Mouse (Mus musculus) telencephalon, adult 2 months (tissue): Measurements from ENCODE around the gene Usp47.
"Not testable (repeated sequence)": the region's sequence is repeated elsewhere in the genome, so short reads cannot be mapped to it uniquely, and the experiment has no call there.

Experiments
- DNase-seq: peaks from one replicate; pipeline ENCODE4 v3.0.0-alpha.2; 2011; ENCODE audit warnings: low read depth, low spot score

Usp47 gene

DNA sequence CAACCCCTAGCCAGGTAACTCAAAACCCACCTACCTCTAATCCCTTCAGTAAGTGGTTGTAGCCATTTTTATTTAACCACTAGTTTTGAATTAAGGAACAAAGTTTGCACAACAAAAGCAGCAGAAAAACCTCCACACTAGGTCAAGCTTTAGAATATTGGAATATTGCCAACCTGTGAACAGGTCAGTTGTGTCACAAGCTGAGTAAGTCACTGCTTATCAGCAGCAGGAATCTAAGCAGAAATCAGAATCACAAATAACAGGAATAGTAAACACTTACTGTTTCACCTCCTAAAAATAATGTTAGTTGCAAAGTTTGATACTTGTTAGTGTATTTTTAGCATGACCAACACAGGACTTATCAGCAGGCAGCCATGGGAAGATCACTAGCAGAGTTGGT lies 17.0 kb downstream of the Usp47 start:
- DNase-seq = no peak

DNA sequence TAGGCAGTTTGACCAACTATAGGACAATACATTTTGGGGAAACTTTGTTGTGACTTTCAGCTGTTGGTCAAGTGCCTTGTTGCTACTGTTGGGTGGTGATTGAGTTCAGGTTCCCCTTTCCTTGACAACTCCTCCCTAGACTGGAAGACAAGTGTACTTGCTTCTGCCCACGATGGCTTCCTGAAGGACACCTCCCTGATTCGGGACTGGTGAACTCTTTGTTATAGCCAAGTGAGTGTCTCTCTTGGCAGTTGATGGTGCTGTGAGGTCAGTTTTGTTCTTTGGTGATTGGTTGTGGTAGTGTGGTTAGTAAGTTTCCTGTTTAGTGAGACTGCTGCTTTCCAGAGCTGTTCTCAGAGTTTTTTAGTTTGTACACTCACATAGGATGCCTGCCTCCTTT lies 19.5 kb downstream of the Usp47 start:
- no peak for DNase-seq

DNA sequence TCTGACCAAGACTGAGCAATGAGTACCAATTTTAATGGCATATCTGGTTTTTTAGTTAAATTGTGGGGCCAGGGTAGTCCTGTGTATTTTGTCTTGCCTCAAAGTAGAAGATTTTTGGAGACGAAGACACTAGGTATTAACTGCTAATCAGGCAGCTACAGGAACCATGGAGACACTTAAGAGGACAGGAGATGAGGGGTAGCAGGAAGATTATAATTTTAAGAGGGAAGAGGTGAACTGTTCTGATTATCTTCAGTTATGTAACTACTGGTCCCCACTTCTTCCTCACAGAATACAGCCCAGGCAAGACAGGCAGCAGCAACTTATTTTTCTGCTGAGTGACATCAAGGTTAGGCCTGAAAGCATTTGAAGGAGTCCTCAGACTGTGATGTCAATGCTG lies 21.9 kb downstream of the Usp47 start:
- DNase-seq = no peak

GRCm38 (mm10) chr7:112045794-112046388 lies 22.6 kb downstream of the Usp47 start:
- DNase-seq = no peak

GRCm38 (mm10) chr7:112048643-112049042 lies 25.3 kb downstream of the Usp47 start:
- no peak for DNase-seq

GRCm38 (mm10) chr7:112053667-112054066 lies 30.4 kb downstream of the Usp47 start:
- no peak for DNase-seq

- DNase-seq = no peak
Measured at GRCm38 (mm10) chr7:112055901-112056625, 32.8 kb downstream of the Usp47 start.

- no peak for DNase-seq
Measured at GRCm38 (mm10) chr7:112074868-112075267, 51.6 kb downstream of the Usp47 start.

DNA sequence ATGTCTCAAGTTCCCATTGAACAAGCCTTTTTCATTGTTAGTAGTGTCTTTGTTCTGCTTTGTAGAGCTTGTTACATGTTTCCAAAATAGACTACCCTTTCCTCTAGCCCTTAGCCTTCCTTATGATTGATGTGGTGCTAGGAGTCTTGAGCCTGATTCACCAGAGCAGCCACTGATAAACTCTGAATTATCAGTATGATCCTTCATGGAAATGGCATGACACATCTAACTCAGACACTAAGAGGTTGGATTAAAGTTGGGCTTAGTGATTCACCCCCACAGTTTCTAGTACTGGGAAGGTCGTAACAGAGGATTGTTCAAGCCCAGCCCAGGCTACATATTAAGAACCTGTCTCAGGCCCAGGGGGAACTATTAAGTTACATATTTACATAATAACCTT lies 59.3 kb downstream of the Usp47 start:
- DNase-seq = no peak

- DNase-seq = no peak
Measured at GRCm38 (mm10) chr7:112084222-112084621, 60.9 kb downstream of the Usp47 start.

GRCm38 (mm10) chr7:112085062-112085461 lies 61.8 kb downstream of the Usp47 start:
- DNase-seq = peak; percentile 44

- DNase-seq = no peak
Measured at GRCm38 (mm10) chr7:112086186-112086585, 62.9 kb downstream of the Usp47 start.

GRCm38 (mm10) chr7:112094923-112095322 lies 71.6 kb downstream of the Usp47 start:
- not testable (repeated sequence) for DNase-seq

- DNase-seq = peak; percentile 40
Measured at GRCm38 (mm10) chr7:112100887-112101286, 77.6 kb downstream of the Usp47 start.

GRCm38 (mm10) chr7:112102933-112103332 lies 79.6 kb downstream of the Usp47 start:
- DNase-seq = no peak

DNA sequence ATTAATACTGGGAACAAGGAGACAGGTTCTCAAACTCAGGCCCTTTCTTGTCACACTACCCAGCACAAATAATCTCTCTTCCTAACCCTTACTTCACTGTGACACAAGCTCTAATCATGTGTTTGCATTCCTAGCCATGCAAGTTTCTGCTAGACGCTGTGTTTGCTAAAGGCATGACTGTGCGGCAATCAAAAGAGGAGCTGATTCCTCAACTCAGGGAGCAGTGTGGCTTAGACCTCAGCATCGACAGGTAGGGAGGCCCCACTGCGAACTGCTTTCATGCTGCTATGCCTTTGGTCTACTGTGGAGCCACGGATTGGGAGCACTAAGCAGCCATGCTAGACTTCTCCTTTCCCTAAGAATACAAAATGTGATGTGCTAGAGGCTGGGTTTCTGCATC lies 80.5 kb downstream of the Usp47 start:
- DNase-seq = no peak

GRCm38 (mm10) chr7:112108757-112109156 lies 85.5 kb downstream of the Usp47 start:
- DNase-seq = no peak

DNA sequence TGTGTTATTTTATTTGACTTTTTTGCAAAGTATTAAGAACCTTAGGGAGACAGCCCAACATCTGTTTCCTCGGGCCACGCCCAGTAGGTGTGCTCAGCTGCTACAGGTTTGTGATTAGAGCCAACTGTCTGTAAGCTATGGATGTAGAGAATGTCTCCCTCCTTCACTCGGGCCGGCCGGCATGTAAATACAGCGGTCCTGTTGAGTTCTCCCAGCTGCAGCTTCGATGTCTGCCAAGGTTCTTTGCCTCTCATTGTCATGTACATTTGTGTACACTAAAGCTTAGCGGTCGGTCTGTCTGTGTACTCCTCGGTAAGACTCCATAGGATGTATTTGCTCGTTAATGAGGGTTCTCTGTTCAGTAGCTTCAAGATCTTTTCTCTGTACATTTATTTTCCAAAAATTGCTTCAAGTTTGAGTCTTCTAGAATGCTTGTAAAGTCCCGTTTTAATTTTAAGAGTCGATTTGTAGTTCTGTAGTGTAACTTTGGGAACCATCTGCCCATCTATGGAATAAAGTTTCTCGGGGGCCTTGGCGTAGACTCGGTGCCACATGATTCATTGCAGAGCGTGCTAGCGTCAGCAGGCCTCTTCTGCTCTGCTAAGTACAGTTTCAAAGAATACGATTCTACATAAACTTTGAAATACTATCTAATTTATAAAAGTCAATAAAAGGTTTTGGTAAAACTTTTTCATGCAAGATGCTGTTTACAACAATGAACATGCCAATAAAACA lies 87.5 kb downstream of the Usp47 start:
- DNase-seq = no peak

- DNase-seq = no peak
Measured at GRCm38 (mm10) chr7:112117501-112117900, 94.2 kb downstream of the Usp47 start.

GRCm38 (mm10) chr7:112118086-112118485 lies 94.8 kb downstream of the Usp47 start:
- DNase-seq = no peak

DNA sequence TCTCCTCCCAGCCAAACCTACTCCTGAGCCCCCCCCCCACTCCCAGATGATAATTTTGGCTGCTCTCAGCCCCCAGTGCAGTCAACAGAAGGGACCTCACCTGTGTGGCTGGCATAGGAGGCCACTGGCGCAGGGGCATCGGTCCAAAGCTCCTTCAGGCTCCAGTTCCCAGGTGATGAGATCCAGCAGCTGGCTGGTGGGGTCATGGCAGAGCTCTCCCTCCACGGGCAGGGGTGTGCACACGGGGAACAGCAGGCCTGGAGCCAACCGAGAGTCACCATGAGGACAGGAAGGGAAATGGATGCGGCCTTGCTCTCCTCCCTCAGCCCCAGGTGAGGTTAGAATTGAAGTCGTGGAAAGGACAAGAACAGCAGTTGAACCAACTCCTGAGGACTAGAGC lies 95.9 kb downstream of the Usp47 start:
- DNase-seq = no peak

GRCm38 (mm10) chr7:112120861-112121810 lies 97.8 kb downstream of the Usp47 start:
- DNase-seq = no peak
